Mouse (Mus musculus): ENCODE measurements around the gene Tmem132e.

The Tmem132e gene

DNA sequence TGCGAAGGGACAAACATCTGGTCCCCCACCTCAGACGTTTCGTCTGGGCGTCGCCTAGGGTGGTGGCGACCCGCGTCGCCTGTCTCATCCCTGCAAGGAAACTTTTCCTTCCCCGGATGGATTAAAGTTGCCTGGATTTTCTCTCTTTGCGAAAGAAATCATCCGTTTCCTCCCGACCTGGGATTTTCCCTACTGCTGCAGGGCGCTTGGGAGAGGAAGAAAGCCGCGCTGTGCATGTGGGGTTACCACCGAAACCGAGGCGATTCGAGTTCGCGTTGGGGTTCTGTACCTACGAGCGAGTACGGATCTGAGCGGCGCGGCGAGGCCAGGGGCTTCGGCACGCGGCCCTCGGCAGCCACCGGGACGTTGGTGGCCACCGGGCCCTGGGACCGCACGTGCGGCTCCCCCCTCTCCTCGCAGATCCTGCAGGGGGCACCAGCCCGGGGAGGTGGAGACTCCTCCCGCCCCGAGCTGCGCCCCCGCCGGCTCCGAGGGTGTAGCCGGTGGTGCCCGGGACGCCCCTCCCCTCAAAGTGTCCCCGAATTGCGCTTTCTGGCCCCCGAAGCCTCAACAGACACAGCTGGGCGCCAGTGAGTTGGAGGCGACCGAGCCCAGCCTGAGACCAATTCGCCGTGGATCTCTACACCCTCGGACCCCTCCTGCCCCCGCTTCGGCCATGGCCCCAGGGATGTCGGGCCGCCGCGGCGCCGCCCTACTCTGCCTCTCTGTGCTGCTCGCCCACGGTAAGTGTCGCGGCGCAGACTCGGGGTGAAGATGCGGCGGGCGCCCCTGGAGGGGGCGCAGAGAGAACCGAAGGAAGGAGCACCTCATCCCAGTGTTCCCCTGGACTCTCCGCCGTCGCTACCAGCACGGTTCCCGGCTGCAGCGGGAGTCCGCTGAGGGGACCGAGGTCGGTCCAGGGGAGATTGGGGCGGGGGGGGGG, at the start of gene Tmem132e:
Gene Tmem132e (plus strand): TSS at position 530 of the 943 bp plus-strand sequence.
- in situ Hi-C loops (cut with MboI, MseI) = loop anchor here (10.0 kb wide), 2 partner anchors 64 to 496 kb away; no protein-coding TSS in a partner anchor

DNA sequence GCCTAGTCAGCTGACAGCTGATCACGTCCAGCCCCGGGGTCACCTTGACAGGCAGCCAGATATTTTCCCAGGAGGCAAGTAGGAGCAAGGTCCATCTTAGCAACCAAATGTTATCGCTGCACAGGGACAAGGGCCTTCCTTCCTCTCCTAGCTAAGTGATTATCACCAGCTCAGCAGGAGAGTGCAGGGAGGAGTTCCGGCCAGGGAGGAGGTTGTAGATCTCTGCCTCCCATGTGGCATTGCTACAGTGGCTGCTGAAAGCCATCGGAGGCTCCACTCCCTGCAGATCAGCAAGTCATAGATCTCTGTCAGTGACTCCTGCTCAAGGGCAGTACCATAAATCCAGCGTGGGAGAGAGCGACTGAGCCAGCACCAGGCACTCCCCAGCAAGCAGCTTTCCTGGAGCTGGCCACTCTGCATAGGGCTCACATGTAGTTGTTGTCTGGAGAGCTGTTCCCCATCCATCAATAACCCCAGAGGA, 48.7 kb upstream of the Tmem132e start:
- in situ Hi-C loops (cut with MboI, MseI) = no loop called here

DNA sequence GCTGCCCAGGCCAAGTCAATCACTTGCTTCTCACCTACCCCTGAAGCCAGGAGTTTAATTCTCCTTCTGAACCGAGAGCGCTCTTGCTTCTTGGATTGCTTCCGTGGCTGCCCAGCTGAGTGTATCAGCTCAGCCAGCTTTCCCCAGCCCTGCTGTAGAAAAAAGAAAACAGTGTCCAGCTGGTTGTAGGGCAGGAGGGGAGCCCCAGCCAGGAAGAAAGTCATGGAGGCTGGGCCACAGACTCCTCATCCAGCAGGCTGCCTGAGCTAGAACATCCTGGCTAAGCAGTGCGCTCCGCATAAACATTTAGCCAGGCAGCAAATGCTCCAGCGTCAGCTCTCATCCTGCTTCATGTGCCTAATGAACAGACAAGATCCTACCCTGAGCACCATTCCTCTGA, 48.3 kb upstream of the Tmem132e start:
- in situ Hi-C loops (cut with MboI, MseI) = no loop called here

DNA sequence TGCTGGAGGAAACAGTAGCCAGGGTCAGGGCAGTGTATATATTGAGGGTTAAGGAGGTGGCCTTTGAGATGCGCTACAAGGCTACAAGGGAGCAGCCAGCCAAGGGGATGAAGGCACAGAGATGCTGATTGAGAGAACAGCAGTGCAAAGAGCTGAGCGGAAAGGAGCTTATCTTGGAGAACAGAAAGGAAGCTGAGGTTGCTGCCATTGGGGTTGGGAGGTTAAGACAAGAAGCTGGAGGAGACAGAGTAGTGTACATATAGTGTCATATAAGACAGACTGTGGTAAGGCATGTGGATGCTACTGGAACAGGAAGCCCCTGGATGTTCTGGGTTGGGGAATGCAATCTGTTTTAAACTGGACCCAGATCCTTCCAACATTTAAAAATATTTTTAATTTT, 47.8 kb upstream of the Tmem132e start:
- in situ Hi-C loops (cut with MboI, MseI) = no loop called here

DNA sequence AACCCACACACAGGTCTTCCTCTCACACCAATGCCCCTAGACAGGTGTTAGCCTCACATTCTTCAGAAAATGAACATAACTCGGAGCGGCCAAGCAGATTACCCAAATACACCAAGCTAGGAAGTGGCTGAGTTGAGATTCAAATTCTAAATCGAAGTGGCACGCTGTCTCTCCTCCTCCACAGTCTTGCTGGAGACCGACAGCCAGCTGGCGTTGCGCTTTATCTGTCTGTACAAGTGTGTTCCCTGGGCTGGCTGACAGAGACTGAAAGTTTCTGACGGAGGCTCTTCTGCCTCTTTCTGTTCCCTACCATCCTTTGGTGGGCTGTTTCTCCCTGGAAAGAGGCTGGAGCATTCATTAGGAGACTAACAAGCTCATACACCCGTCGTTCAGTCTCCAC, 37.7 kb upstream of the Tmem132e start:
- in situ Hi-C loops (cut with MboI, MseI) = no loop called here

DNA sequence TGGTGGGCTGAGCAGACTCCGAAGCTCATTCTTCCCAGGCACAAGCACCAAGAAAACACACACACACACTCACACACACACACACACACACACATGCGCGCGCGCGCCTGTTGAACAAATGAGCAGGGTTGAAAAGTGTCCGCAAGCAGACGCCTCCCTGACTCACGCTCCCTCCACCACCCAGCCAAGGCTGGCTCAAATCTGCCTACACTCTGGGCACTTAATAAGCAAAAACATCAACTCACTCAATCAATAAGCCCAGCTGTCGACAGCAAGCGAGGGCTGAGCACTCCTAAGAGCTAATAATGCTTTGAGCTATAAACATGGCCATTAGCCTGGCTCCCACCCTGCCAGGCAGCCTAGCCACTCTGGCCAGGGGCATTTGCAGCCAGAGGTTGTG, 18.5 kb upstream of the Tmem132e start:
- in situ Hi-C loops (cut with MboI, MseI) = no loop called here

DNA sequence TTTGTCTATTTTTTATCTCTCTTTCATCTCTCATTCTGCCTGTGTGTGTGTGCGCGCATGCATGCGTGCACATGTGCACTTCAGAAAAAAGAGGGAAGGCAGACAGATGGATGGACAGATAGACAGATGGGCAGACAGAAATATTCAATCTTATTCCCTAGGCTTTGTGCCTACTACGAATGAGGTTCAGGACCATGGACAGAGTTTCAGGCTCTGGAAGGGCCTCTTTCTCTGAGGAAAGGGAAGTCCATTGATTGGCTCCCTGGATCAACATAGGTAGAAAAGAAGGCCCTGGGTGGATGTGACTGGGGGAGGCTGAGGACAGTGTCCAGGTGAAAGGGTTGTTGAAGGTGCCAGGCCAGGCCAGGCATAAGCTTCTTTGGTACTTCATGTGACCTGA, 17.1 kb upstream of the Tmem132e start:
- in situ Hi-C loops (cut with MboI, MseI) = no loop called here

DNA sequence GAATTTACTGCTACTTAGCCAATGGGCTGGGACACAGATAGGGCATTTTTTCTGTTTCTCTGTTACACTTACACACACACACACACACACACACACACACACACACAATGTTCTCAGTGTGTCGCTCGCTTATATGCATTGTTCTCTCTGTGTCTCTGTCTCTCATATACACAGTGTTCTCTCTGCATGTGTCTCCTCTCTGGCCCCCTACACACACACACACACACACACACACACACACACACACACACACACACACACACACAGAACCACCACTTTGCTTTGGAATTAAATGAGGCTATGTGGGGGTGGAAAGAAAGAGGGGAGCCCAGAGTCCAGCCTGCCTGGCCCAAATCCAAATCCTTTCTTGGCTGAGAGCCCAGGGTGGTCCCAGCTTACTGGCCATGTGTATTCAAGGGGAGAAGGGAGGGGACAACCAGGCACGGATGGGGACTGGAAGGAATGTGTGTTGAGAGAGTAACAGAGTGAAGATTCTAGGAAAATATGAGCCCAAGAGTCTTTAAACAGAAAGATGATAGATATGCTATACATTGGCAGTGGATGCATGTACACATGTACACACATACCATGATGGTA, 8.0 kb upstream of the Tmem132e start:
- in situ Hi-C loops (cut with MboI, MseI) = loop anchor here (10.0 kb wide), 2 partner anchors 56 to 504 kb away; no protein-coding TSS in a partner anchor

DNA sequence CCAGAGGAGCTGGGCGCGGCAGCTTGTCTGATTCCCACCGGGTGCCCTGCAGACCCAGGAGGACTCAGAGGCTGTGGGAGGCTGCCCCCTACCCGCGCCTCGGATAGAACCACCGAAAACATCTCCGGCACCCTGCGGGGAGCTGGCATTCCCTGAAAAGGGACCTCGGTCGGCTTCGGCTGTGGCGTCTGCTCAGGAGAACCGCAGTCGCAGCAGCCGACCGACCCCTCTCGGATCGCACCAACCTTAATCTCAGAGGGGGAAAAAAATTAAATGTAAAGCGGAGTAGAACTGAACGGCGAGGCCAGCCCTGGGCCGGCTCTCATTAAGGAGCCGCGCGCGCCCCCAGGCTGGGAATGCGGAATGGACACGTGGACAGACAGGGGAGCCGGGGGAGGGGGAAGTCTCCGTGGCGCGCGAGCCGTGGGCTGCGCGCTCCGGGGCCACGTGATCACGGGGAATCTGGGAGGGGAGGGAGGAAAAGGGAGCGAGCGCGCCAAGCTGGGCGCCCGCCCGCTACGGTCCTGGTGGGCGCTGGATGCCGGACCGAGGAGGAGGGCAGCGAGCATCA, 1.6 kb upstream of the Tmem132e start:
- in situ Hi-C loops (cut with MboI, MseI) = loop anchor here (10.0 kb wide), 2 partner anchors 62 to 498 kb away; no protein-coding TSS in a partner anchor

DNA sequence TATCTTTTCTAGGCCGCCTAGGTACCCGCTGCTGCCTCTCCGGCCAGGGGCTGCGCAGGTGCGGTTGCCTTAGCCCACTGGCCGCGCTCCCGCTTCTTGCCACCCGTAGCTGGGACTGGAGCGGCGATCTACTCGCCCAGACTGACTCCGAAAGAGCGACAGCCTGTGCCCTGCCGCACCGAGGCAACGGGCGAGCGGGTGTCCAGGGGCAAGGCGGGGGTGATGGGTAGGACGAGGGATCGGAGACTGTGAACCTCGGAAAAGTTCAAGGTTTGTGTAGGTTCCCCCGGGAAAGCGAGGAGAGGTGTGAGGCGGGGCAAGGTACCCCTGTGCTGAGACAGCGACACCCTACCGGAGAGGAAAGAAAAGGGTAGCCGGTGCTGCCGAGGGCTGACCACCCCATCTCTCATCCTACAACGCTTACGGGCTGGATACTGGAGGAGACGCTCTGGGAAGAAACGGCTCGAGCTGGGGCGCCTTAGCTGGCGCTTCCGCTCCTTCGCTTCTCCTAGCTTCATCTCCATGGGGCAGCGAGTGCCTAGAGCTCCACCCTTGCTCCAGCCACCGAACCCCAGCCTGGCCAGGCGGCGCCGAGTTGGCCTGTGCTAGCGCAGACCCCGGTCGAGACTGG, 874 bp upstream of the Tmem132e start:
- in situ Hi-C loops (cut with MboI, MseI) = loop anchor here (10.0 kb wide), 2 partner anchors 63 to 497 kb away; no protein-coding TSS in a partner anchor

DNA sequence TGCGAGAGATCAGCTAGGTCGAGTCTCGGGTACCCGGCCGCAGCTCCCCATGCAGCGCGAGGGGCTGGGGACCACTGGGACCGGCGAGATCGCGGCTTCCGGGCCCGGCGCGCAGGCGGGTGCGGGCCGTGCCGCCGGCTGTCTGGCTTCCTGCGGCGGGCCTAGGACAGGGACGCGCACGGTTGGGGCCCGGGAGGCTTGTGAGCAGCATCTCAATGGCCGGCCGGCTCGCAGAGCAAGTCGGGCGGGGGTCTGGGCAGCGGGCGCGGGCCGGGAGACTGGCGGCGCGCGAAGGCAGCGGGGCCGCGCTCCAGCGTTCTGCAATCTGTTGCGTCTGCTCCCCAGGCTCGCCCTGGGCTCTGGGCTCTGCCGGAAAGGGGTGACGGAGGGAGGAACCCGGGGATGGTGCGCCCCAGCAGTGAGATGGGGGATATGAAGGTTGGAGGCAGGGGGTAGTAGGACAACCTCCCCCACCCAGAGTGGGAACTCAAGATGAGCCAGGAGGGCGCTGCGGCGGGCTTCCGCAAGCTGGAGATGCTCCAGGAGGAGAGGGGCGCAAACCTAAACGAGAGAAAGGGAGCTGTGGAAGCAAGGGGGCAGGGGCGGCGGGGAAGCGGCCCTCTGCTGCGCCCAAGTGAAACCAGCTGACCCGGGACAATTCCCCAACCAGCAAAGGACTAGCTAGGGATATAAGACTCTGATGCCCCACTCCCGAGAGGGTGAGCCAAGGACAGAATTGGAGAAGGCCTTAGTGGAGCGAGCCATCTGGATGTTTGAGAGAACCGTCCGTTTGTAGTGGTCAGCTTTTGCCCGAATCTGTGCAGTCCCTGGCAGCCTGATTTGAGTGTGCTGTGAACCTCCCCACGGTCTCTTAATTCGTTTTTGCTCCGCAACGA, 944 bp downstream of the Tmem132e start:
- in situ Hi-C loops (cut with MboI, MseI) = loop anchor here (10.0 kb wide), 2 partner anchors 65 to 495 kb away; no protein-coding TSS in a partner anchor

DNA sequence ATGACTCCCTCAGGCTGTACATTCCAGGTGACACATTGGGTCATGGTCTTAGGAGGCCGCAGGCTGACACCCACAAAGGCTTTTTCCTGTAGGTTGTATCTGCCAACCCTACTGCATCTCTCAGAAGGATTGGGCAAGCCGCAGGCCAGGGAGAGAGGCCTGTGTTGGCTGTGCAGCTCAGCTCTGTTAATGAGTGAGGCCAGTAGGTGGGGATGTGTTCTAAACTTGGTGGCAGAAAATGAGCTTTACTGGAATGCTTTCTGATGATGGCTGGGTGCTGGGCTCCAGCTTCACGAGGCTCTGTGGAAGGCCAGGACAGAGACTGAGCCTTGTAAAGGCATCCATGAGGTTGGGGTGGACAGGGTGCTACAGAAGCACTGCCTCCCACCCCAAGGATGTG, 3.6 kb downstream of the Tmem132e start:
- in situ Hi-C loops (cut with MboI, MseI) = no loop called here

DNA sequence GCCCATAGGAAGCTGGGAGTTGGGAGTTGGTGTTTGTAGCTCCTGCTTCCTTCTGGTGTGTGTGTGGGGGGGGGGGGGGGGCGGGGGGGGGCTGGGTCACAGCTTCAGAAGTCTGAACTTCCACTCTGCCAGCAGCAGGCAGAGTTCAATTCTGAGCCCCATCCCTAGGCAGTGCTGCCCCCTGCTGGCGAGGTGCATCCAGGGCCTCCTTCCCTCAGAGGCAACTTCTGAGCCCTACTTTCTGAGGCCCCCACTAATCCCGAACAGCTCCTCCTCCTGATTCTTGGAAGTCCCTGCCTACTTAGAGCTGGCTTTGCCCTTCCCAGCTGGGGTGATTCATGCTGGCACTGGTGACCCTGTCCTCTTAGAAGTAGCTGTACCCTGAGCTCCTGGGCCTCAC, 10.9 kb downstream of the Tmem132e start:
- in situ Hi-C loops (cut with MboI, MseI) = loop anchor here (5.0 kb wide), 1 partner anchor 167 kb away; no protein-coding TSS in a partner anchor

DNA sequence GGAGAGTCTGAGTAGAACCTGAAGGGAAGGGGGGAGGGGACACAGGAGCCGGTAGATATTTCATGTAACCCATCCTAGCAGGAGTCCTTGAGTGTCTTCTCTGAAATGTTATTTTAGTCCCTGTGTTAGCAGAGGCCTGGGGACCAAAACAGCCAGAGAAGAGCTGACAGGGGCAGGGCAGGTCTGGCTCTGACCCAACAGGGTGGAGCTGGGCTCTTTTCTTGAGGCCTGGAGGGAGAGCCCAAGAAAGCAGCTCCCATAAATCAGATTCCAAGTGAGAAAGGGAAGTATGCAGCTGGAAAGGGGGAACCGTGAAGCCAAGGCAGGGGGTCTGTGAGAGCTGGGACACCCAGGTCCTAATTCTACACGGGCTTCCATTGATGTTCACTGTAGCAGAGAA, 16.9 kb downstream of the Tmem132e start:
- in situ Hi-C loops (cut with MboI, MseI) = no loop called here

DNA sequence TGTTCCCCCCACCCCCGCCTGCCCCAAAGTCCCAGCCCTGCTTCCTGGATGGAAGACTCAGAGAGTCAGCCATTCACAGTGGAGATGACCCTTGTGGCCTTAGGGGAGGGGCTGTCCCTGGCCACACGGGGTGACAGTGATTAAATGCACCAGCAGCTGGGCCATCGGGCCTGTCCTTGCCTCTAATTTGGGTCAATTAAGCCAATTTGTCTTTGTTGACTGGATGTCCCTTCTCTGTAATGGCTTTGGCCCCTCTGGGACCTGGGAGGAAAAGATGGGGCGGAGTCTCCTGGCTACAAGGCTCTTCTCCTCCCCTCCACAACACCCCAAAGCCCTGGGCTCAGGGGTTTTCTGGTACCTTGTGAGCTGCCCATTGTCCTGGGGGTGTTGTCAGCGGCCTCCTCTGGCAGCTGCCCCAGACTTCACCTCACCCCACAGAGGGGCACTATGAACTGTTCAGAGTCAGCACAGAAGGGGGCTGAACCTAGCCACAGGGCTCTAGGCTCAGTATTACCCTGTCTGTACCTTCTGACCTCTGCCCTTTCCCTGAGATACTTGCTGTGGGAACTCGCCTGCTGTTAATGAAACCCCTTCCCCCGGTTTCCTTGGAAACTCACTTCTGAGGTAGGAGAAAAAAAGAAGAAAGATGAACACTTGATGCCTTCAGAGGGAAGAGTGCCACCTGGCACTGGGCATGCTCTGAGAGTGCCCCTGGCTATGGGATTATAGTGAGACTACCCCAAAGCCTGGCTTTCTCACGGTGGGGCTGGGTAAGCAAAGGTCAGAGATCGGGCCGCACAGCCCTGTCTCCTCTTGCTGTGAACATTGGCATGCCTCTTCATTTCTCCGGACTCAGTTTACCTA, 17.9 kb downstream of the Tmem132e start:
- in situ Hi-C loops (cut with MboI, MseI) = no loop called here

DNA sequence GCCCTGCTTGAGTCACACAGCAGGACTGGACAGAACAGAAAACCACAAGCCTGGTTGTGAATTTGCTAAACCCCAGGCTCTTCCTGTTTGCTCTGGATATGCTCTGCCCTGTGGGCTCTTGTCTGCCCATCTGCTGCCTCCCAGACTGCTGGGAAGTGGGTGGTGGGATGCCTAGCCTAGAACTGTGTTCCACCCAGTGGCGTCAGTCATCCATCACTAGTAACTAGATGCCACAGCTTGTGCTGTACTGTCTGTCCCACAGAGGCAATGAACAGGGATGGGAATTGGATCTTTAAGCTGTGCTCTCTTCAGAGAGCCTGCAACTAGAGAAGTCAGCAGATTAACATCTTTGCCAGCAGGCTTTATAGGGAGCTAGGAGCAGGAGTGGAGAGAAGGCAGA, 23.8 kb downstream of the Tmem132e start:
- in situ Hi-C loops (cut with MboI, MseI) = no loop called here

DNA sequence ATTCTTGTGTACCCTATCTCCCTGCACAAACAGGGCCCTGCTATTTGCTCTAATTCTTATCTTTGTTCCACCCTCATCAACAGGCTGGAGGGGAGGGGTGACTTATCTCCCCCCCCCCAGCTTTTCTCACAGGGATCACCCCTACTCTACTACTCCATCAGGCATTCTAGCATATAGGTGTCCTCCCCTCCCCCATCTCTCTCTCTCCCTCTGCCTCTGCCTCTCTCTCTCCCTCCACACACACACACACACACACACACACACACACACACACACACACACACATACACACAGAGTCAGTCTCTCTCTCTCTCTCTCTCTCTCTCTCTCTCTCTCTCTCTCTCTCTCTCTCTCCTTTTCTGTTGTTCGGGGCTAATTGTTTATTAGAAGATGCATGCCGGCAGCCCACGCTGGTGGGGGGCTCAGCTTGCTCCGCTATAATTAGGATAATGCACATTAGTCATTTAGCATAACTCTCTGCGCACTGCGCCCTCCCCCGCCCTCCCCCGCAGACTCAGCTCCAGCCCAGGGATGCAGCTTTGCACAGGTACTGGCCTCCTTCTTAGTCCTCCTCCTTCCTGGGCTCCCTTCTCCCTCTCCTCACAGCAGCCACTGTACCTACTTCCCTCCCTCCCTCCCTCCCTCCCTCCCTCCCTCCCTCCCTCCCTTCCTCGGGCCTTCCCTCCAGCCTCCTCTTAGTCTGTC, 29.8 kb downstream of the Tmem132e start:
- in situ Hi-C loops (cut with MboI, MseI) = no loop called here

DNA sequence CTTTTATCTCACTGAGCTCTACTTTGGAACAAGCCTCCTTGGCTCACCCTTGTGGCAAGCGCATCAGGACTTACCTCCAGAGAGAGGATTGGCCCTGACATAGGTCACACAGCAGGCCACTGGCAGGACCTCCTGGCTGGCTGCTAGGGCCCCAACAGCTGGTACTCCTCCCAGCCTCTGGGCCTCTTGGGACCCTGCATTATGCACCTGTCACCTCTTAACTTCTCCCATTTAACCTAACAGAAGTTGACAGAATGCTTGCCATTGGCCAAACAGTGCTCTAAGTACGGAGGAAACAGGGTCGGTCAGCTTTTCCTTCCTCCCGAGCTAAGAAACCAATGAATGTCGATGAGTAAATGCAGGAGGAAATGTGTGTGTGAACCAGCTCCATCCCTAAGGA, 33.2 kb downstream of the Tmem132e start:
- in situ Hi-C loops (cut with MboI, MseI) = no loop called here

DNA sequence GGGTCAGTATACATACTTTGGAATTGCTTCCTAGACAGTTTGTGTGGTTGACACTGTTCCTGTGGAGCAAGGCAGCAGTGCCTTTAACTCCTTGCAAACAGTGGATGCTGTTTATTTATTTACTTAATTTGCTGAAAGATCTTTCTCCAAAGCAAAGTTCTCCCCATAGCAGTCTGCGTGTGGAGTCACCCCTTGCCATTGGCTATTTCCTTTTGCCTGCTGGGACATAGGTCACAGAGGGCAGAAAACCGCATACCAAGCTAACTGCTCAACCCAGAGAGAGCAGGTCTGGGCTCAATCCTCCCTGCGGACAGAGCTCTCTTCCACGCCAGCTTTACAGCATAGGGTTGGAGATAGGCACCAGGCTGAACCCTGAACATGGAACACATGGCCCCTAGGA, 34.8 kb downstream of the Tmem132e start:
- in situ Hi-C loops (cut with MboI, MseI) = no loop called here
